Mouse (Mus musculus): ENCODE measurements around the gene Scube2. TPM values are rescaled to one million over a fixed set of nuclear protein-coding genes. Genes with fewer than 3 reads are reported as not detected.

Gene Scube2
- total and polyA plus RNA-seq, 3 experiments, result not detected

DNA sequence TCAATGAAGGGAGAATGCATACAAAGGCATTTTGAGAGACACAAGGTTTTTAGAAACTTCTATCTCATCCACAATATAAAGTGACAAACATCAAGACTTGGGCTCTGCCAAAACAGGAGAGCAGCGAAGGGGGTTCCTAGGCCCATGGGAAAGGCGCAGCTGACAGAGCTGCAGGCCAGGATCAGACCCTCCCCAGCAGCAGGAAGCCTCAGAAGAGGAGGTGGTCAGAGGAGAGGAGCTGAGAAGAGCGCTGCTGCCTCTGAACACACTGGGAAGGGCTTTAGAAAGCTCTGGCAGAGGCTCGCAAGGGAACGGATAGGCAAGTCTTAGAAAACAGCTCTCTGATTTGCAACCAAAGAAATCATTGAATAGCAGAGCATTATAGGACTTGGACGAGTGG, 24.4 kb downstream of the Scube2 start:
- TF ChIP-seq ZNF384 (IDR thresholded peaks at IDR 0.05; ENCODE audit: low read depth, low read length) (no peak), NRF1 (IDR thresholded peaks at IDR 0.05; ENCODE audit: low read depth, low read length) (no peak), UBTF (IDR thresholded peaks at IDR 0.05; ENCODE audit: low read depth, low read length) (no peak), SIN3A (IDR thresholded peaks at IDR 0.05; ENCODE audit: low read length) (no peak), PAX5 (IDR thresholded peaks at IDR 0.05; ENCODE audit: low read length) (no peak), RAD21 (IDR thresholded peaks at IDR 0.05; ENCODE audit: low read depth, low read length) (no peak), E2F4 (IDR thresholded peaks at IDR 0.05; ENCODE audit: insufficient replicate concordance, low read depth, low read length) (no peak), ZKSCAN1 (IDR thresholded peaks at IDR 0.05; ENCODE audit: borderline replicate concordance, low read depth, low read length) (no peak), MAFK (IDR thresholded peaks at IDR 0.05; ENCODE audit: insufficient replicate concordance, low read length) (no peak), CHD1 (IDR thresholded peaks at IDR 0.05; ENCODE audit: low read depth, low read length) (no peak), ZC3H11A (IDR thresholded peaks at IDR 0.05; ENCODE audit: low read depth, low read length) (no peak), CHD2 (IDR thresholded peaks at IDR 0.05; ENCODE audit: low read length) (no peak), POLR2A (IDR thresholded peaks at IDR 0.05; ENCODE audit: low read depth, low read length) (no peak), MYC (IDR thresholded peaks at IDR 0.05; ENCODE audit: low read depth, low read length) (no peak), ELF1 (IDR thresholded peaks at IDR 0.05; ENCODE audit: low read depth, low read length) (no peak), ZMIZ1 (IDR thresholded peaks at IDR 0.05; ENCODE audit: low read depth, low read length) (no peak), MXI1 (IDR thresholded peaks at IDR 0.05; ENCODE audit: low read depth, low read length) (no peak), POLR2AphosphoS2 (IDR thresholded peaks at IDR 0.05; ENCODE audit: low read depth, low read length) (no peak), USF2 (conservative IDR thresholded peaks at IDR 0.05; ENCODE audit: low read depth, low read length) (no peak)
- H3K9ac ChIP-seq (ENCODE audit: insufficient read depth, low read depth), result no peak overlapping the region
- H3K79me2 ChIP-seq (replicated peaks; ENCODE audit: control insufficient read depth, extremely low read depth, insufficient read depth, poor library complexity, severe bottlenecking), result no peaks in the 10 kb centered on the region
- in situ Hi-C loops (cut with MboI; ENCODE audit: low pct_ligation_motif_present, low pct_unique_long_range_greater_than_20kb, low sequenced_read_pairs), result no loop called here
- no peaks in the 10 kb centered on the region for H3K36me3 ChIP-seq (replicated peaks in 1 of 2; ENCODE audit: control insufficient read depth in 1 of 2, insufficient read depth in 1 of 2, low read length in 1 of 2)
- H3K4me3 ChIP-seq (replicated peaks in 1 of 3; ENCODE audit: low read depth in 2 of 3, low read length in 2 of 3, poor library complexity in 1 of 3), result no peak overlapping the region
- dilution Hi-C loops (cut with MboI; ENCODE audit: extremely low pct_ligation_motif_present, extremely low pct_unique_long_range_greater_than_20kb, low sequenced_read_pairs), result no loop called here
- H3K27me3 ChIP-seq (replicated peaks), result no peaks in the 10 kb centered on the region
- H3K27ac ChIP-seq (ENCODE audit: insufficient read depth, low read depth), result no peak overlapping the region
- DNase-seq (ENCODE audit: extremely low read depth), result no peak
- H3K9me3 ChIP-seq (replicated peaks; ENCODE audit: low read length), result no peaks in the 10 kb centered on the region
- no peaks in the 10 kb centered on the region for H3K4me1 ChIP-seq (ENCODE audit: control insufficient read depth in 1 of 2, insufficient read depth in 2 of 2)
- H3K4me2 ChIP-seq (ENCODE audit: insufficient read depth, low read depth, poor library complexity, severe bottlenecking), result no peak overlapping the region

DNA sequence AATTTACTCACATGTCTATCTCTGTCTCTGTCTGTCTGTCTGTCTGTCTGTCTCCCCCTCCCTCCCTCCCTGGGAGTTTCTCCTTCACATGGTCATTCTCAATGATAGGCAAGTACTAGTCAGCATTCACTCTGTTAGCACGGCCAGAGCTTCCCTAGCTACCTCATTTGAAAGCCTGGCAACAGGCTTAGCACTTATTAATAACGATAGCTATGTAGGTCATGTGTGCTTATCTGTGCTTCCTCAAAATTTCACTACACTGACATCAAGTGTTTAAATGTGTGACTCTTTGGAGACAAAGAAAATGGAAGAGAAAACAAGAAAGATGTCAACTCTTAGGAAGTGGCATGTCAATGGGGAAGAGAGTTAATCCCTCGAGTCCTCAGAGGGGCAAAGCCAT, 26.9 kb downstream of the Scube2 start:
- H3K27ac ChIP-seq (ENCODE audit: insufficient read depth, low read depth), result no peak overlapping the region
- no peaks in the 10 kb centered on the region for H3K27me3 ChIP-seq (replicated peaks)
- TF ChIP-seq MYC (IDR thresholded peaks at IDR 0.05; ENCODE audit: low read depth, low read length) (no peak), SIN3A (IDR thresholded peaks at IDR 0.05; ENCODE audit: low read length) (no peak), RAD21 (IDR thresholded peaks at IDR 0.05; ENCODE audit: low read depth, low read length) (no peak), MAZ (IDR thresholded peaks at IDR 0.05; ENCODE audit: low read depth, low read length) (no peak), ETS1 (conservative IDR thresholded peaks at IDR 0.05; ENCODE audit: low read depth, low read length) (no peak), JUND (conservative IDR thresholded peaks at IDR 0.05; ENCODE audit: low read depth, low read length) (no peak), MEF2A (IDR thresholded peaks at IDR 0.05; ENCODE audit: borderline replicate concordance, low read depth, low read length) (no peak), UBTF (IDR thresholded peaks at IDR 0.05; ENCODE audit: low read depth, low read length) (no peak), ZC3H11A (IDR thresholded peaks at IDR 0.05; ENCODE audit: low read depth, low read length) (no peak), MAX (IDR thresholded peaks at IDR 0.05; ENCODE audit: low read length) (no peak), CHD2 (IDR thresholded peaks at IDR 0.05; ENCODE audit: low read length) (no peak), ZKSCAN1 (IDR thresholded peaks at IDR 0.05; ENCODE audit: borderline replicate concordance, low read depth, low read length) (no peak), NRF1 (IDR thresholded peaks at IDR 0.05; ENCODE audit: low read depth, low read length) (no peak), TCF12 (IDR thresholded peaks at IDR 0.05; ENCODE audit: low read depth, low read length) (no peak), TBP (conservative IDR thresholded peaks at IDR 0.05; ENCODE audit: low read depth, low read length) (no peak), PAX5 (IDR thresholded peaks at IDR 0.05; ENCODE audit: low read length) (no peak)
- no peak overlapping the region for H3K4me3 ChIP-seq (replicated peaks in 1 of 3; ENCODE audit: low read depth in 2 of 3, low read length in 2 of 3, poor library complexity in 1 of 3)
- dilution Hi-C loops (cut with MboI; ENCODE audit: extremely low pct_ligation_motif_present, extremely low pct_unique_long_range_greater_than_20kb, low sequenced_read_pairs) (no loop called here), in situ Hi-C loops (cut with MboI; ENCODE audit: low pct_ligation_motif_present, low pct_unique_long_range_greater_than_20kb, low sequenced_read_pairs) (no loop called here)
- DNase-seq (ENCODE audit: extremely low read depth), result no peak
- H3K4me1 ChIP-seq (ENCODE audit: control insufficient read depth in 1 of 2, insufficient read depth in 2 of 2), result no peaks in the 10 kb centered on the region
- no peaks in the 10 kb centered on the region for H3K79me2 ChIP-seq (replicated peaks; ENCODE audit: control insufficient read depth, extremely low read depth, insufficient read depth, poor library complexity, severe bottlenecking)
- H3K4me2 ChIP-seq (ENCODE audit: insufficient read depth, low read depth, poor library complexity, severe bottlenecking), result no peak overlapping the region
- H3K9ac ChIP-seq (ENCODE audit: insufficient read depth, low read depth), result no peak overlapping the region
- H3K9me3 ChIP-seq (replicated peaks; ENCODE audit: low read length), result no peaks in the 10 kb centered on the region
- H3K36me3 ChIP-seq (replicated peaks in 1 of 2; ENCODE audit: control insufficient read depth in 1 of 2, insufficient read depth in 1 of 2, low read length in 1 of 2), result no peaks in the 10 kb centered on the region
